Mouse (Mus musculus) gastrocnemius, postnatal 14 days (tissue): ENCODE data around the gene Nrxn2. TPM values are rescaled to one million over a fixed set of nuclear protein-coding genes. Genes with fewer than 3 reads are reported as not detected.

Experiments
- DNase-seq: peaks from one replicate; pipeline ENCODE4 v3.0.0; 2021; ENCODE audit warnings: mixed read lengths
- intact Hi-C: fragments of 180-260 bp; cut with DNase I; formaldehyde crosslinking; loops from one replicate; pipeline ENCODE4 v1.15.1; 2025; ENCODE audit warnings: low total_unique reads
- long read RNA-seq, 2 experiments: library from polyadenylated mRNA; stranded (forward); transcript quantifications; one replicate each; pipeline ENCODE4 v2.0.0; 2021
- total RNA-seq, 2 experiments: library from RNA; stranded (reverse); gene quantifications; 2 replicates each; pipeline ENCODE4 v1.2.3; 2021

Gene Nrxn2
- 1 to 10 TPM; 1.5 to 2.9 TPM for total RNA-seq
- long read RNA-seq, experiment 1, partial matches to known transcripts: 0 of 1 reads
- long read RNA-seq, experiment 1, other reads (novel, unspliced or antisense): 1 of 1 reads
- long read RNA-seq, experiment 2: 0 reads

DNA sequence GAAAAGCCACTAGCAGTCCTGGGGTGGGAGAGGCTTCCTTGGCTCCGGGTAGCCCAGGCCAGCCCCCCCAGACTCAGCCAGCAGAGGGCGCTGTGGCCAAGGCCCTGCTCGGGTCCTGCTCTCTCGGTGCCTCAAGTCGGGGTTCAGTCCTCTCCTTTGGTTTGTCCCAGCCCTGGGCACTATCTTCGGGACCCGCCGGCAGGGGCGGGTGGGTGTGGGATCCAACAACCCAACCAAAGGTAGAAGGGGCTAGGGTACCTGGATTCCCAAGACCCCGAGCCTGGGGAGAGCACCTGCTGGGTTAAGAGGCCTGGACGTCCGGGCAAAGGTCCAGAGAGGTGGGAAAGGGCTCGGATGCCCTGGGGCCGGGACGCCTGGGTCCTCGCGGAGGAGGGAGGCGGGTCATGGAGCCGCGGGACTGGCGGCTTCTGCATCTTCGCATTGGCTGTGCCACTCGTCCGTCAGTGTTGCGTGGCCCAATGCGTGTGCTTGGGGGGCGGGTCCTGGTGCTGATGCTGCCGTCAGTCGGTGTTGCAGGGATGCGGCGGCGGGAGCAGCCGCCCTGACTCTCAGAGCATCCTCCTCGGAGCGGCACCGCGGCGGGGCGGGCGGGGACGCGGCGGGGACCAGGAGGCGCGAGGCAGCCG lies at the start of gene Nrxn2:
TSS of gene Nrxn2 (plus strand) at position 499 of the 647 bp plus-strand sequence.
- DNase-seq: peak; percentile 84
- intact Hi-C loops: loop anchor here (5.0 kb wide), 1 partner anchor 34 kb away; no protein-coding TSS in a partner anchor

DNA sequence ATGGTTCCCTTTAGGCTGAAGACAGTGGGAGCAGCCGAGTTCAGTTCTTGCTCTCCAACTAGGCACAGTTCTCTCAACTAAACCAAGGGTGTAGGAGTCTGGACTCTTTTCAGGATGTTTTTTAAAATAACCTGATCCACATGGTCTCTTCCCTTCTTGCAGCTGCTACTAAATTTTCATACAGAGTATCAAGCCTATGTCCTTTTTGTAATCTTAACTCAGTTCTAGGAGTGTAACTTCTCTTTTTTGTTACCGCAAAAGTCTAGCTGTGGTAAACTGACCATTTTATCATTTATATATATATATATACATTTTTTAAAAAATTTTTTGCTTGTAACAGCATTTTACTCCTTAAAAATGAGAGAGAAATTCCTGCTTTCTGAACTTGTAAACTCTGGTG lies 48.4 kb upstream of the Nrxn2 start:
- DNase-seq: no peak
- intact Hi-C loops: no loop called here

DNA sequence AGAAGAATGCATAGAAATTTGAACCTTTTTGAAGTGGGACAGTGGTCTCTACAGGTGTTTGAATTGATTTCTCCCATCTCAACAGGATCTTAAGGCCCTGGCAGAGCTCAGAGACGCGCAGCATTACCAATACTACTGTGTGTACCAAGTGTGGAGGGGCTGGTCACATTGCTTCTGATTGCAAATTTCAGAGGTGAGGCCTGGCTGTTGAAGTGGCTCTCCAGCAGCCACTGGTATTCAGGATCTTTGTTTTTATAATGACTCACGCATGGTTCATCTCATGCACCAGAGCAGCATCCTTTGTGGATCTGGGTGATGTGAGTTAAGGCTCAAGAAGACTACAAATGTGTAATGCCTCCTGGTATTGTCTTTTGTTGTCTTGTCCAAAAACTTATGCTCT lies 46.1 kb upstream of the Nrxn2 start:
- intact Hi-C loops: no loop called here
- no peak for DNase-seq

DNA sequence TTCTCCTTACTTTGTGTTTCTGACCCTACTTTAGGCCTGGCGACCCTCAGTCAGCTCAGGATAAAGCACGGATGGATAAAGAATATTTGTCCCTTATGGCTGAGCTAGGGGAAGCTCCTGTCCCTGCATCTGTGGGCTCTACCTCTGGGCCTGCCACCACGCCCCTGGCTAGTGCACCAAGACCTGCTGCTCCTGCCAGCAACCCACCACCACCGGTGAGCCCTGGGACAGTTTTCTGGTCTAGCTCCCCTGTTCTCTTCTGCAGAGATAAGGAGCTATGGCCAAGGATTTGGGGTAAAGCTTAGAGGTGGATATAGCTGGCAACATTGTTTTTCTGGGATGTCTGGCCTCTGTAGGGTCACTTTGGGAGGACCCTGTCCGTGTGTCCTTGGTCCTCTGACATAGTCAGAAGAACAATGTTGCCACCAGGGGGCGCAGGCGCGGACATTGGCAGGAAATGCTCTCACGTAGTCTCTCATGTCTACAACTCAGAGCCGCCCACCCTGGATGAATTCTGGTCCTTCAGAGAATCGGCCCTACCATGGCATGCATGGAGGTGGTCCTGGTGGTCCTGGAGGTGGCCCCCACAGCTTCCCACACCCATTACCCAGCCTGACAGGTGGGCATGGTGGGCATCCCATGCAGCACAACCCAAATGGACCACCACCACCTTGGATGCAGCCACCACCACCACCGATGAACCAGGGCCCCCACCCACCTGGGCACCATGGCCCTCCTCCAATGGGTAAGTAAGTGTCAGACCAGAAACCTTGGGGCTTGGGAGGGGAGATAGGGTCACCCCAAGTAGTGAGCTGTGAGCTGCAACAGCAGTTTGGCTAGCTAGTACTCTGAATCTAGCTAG lies 44.8 kb upstream of the Nrxn2 start:
- intact Hi-C loops: no loop called here
- peak; percentile 88 for DNase-seq

DNA sequence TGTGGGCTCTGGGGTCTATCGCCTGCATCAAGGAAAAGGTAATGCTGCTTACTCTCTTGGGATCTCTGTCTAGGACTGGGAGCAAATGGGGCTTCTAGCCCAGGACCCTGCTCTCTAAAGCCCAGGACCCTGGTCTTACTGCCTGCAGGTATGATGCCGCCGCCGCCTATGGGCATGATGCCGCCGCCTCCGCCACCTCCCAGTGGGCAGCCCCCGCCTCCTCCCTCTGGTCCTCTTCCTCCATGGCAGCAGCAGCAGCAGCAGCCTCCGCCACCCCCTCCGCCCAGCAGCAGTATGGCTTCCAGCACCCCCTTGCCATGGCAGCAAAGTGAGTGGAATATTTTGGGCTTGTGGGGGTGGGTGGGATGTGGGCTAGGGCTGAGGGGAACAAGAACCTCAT lies 44.0 kb upstream of the Nrxn2 start:
- intact Hi-C loops: no loop called here

DNA sequence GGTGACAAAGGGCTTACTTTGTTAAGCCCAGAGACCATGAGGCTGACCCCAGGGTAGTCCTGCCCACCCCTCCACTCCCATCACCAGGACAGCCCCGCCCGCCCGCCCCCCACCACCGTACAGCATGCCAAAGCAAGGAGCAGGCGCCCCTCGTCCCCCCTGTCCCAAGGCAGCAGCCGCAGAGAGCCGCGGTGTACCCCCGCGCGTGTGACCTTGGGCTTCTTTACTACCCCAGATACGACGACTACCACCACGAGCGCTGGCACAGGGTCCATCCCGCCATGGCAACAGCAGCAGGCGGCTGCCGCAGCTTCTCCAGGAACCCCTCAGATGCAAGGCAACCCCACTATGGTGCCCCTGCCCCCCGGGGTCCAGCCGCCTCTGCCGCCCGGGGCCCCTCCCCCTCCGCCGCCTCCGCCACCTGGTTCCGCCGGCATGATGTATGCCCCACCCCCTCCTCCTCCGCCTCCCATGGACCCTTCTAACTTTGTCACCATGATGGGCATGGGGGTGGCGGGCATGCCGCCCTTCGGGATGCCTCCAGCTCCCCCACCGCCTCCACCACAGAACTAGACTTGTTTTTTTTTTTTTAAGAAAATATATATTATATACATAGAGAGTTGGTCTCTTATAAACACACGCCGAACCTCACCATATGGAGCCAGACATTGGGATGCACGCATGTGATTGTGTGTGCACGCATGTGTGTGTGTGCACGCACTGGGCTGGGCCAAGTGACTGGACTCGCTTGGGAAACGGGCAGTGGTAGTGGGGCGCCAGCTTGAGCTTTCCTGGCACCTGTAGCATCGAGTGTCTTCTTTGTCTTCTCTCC lies 42.9 kb upstream of the Nrxn2 start:
- no peak for DNase-seq
- intact Hi-C loops: no loop called here

More for the DNA sequence above, 44.0 kb upstream of the Nrxn2 start:
- DNase-seq: no peak

DNA sequence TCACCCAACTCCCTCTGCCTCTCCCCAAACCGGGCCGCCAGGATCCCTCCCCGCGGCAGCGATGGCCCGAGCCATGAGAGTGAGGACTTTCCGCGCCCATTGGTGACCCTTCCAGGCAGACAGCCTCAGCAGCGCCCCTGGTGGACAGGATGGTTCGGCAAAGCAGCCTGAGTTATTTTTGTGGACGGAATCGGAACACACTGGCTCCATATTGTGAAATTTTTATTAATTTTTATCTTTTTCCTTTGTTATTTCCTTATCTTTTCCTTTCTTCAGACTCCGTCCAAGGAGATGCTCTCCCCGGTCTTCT lies 42.3 kb upstream of the Nrxn2 start:
- intact Hi-C loops: no loop called here
- peak; percentile 79 for DNase-seq

DNA sequence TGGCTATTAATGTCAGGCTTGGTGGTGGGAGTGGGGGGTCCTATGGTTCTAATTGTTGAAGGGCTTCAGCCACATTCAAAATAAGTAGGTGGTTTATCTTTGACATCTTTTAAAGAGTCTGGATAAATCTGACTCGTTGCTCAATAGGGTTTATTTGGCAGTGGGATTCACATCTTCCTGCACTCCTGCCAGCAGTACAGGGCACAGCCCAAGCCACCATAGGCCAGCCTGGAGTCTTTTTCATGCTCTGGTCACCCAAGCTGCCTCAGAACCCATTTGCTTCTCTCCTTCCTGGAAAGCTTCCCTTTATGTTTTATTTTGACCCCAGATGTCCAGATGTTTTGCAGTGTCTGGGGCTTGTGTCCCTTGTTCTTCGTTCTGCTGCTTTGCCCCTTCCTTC lies 41.9 kb upstream of the Nrxn2 start:
- intact Hi-C loops: no loop called here
- no peak for DNase-seq

DNA sequence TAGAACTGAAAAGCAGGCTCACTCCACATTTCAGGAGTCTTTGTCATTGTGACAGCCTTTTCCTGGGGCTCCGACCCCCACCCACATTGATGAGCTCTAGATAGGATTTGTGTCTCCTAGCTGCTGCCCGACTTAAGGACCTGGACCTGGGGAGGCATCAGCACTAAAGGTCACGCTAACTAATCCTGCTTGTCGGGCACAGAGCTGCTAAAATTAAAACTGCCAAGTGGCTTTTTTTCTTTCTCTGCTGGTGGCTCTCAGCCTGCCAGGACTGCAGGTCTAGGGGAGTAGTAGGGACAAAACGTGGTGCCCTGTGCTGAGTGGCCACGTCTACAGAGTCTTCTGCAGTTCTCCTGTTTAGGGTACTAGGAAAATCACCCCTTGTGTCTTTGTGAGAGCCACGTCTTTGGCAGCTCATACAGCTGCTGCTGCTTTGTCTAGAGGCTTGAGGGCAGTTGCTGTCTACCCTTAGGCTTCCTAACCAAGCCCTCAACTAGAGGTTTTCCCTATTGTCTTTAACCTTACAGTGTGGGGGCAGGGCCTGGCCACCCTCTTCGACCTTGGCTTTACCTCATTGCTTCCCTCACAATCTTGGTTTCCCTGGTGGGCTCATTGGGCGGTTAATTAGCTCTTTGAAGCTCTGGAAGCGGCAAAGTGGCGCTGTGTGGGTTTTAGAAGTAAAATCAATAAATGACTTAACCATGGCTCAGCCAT lies 41.0 kb upstream of the Nrxn2 start:
- intact Hi-C loops: no loop called here
- DNase-seq: peak; percentile 23

DNA sequence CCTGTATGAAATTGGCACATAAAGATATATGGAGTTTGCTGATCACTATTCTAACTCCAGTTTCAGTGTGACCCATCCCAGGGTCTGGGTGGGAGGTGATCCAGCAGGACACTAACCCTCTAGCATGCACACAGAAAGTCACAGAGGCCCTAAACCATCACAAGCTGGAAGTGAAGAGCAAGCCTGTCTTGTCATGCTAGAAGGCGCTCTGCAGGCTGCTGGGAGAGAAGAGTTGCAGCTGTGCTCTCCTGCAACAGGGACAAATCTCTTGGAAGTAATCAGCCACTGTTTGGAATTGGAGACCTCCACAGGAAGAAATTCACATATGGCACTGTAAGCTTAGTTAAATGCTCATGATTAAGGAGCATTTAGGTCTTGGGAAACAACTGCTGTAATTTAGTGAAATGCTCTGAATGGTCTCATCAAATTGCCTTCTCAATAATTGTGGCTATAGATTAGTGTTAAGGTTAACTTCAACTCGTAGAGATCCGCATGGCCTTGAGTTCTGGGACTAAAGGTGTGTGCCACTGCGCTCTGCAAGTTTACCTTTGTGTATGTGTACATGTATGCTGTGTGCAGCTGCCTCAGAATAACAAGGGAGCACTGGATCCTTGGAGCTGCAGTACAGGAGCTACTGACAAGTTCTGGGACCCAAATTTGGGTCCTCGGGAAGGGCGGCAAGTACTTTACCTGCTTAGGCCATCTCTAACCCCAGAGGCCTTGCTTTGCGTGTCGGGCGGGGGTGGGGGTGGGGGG lies 37.9 kb upstream of the Nrxn2 start:
- no peak for DNase-seq
- intact Hi-C loops: no loop called here

DNA sequence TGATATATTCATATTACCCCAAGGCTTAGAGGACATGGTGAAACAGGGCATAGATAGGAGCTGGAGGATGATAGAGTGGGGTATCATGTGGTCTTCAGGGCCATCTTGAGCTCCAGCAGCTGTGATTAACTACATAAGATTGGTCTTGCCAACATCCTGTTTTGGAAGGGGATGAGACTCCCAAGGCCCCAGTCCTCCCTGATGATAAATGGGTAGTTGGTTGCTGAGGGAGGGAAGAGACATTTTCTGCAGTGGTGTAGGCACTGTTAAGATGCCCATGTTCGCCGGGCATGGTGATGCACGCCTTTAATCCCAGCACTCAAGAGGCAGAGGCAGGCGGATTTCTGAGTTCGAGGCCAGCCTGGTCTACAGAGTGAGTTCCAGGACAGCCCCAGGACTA lies 37.3 kb upstream of the Nrxn2 start:
- intact Hi-C loops: no loop called here
- DNase-seq: no peak

DNA sequence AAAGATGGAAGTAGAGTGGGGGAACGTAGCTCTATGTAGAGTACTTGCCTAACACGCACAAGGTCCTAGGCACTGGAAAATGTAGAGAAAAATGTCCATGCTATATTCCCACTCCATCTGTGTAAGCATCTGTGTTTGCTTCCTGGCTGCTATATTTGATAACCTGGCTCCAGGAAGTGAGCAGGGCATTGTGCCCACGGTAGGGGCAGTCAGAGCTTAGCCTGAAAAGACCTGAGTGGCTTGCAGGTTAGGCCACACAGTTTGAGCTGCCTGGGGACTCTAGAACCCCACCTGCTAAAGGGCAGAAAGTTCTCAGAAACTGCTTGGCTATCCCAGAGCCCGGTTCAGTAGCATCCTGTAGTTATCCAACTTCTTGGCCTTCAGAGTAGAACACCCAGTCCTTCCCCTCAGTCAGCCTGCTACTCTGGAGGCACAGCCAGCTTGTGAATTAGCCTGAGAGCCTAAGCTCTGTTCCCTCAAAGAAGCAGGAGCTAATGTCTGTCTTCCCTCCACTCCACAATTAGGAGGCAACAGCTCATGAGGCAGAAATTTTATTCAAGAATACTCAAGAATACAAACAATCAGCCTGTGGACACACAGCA lies 36.1 kb upstream of the Nrxn2 start:
- intact Hi-C loops: no loop called here
- DNase-seq: no peak

DNA sequence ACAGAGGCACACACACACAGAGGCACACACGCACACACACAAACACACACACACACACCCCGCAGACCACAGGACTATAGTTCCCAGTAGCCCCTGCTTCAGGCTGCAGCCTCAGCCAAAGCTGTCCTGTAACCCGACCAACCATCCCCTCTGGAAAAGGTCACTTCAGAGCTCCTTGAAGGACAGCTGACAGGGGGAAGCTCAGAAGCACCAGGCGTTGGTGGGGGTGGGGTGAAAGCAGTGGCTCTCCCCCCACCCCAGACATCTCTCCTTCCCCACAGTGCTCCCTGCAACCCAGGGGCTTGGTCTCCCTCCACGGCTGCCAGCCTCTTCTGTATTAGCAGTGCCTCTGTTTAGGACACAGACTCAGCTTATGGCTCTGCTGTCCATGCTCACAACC lies 35.1 kb upstream of the Nrxn2 start:
- intact Hi-C loops: no loop called here
- DNase-seq: peak; percentile 66

DNA sequence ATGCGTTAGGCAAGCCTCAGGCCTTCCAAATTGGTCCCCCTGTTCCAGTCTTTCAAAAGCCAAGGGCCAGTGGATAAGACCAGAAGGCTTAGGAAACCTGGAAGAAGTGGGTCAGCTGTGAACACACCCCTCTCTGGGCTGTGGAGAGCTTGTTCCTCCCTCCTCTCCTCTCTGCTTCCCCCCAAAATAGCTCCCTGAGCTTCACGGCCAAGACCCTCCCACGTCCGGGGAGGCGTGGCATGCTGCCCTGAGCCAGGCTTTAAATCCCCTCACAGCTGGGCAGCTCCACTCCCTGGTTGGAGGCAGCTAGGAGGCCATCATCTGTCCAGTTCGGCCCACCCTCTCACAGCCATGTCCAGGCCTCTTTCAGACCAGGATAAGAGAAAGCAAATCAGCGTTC lies 34.4 kb upstream of the Nrxn2 start, which contains the start of gene Pygm:
TSS of gene Pygm (plus strand) at position 272 of the 400 bp plus-strand sequence.
- peak; percentile 92 for DNase-seq
- intact Hi-C loops: no loop called here

DNA sequence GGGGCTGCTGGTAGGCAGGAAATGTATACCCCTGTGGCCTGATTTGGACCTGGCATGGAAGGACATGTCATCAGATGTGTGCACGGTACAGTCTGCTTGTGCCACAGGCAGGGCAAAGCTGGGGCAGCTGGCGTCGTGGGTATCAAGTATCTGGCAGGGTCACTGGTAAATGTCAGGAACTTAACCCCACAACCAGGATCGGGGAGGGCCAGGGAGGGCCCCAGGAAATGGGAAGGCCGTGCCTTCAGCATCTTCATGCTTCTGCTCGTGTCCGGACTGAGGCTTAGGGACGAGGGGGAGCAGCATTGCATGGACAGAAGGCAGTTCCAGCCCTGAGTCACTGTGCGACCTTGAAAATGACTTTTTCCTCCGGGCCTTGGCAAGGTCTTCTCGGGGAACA lies 33.6 kb upstream of the Nrxn2 start:
- DNase-seq: peak; percentile 74
- intact Hi-C loops: no loop called here

DNA sequence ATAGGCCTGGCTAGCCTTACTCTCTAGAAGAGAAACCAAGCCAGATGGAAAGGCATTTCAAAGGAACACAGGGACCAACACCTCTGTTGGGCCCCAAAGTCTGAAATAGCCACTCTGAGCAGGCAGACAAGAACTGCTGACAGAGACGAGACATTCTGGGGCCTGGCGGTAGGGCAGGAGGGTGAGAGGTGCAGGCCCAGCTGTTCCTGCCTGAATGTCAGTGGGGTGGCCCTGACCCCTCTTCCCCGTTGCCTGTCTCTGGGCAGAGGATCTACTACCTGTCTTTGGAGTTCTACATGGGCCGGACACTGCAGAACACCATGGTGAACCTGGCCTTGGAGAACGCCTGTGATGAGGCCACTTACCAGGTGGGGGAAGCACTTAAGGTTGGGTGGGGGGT lies 33.1 kb upstream of the Nrxn2 start:
- intact Hi-C loops: no loop called here

DNA sequence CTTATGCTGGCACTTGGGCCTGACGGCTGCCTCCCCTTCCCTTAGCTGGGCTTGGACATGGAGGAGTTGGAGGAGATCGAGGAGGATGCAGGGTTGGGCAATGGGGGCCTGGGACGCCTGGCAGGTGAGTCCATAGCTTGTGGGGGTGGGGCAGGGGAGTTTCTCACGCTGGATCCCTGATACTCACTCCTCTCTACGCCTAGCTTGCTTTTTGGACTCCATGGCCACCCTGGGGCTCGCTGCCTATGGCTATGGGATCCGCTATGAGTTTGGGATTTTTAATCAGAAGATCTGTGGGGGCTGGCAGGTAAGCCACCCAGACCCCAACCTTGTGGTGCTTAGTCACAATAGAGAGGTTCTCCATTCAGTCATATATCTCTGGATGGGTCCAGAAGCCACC lies 32.7 kb upstream of the Nrxn2 start:
- intact Hi-C loops: no loop called here
- no peak for DNase-seq

More for the DNA sequence above, 33.1 kb upstream of the Nrxn2 start:
- no peak for DNase-seq

DNA sequence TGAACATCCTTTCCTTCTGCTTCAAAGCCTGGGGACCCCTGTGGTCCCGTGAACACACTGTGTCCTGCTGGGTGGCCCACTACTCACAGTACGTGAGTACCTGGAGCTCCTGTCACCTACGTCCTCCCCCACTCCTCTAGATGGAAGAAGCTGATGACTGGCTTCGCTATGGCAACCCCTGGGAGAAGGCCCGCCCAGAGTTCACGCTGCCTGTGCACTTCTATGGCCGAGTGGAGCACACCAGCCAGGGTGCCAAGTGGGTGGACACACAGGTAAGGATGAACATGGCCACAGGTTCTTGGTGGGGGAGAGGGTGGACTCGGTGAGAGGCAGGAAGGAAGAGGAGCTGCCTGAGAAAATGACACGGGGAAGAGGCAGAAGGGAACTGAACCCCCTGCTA lies 32.3 kb upstream of the Nrxn2 start:
- no peak for DNase-seq
- intact Hi-C loops: no loop called here
